Mouse (Mus musculus) cerebellum, adult 18-20 months (tissue): ENCODE measurements around the gene 0610040J01Rik.
A peak's percentile ranks its signal among the peaks of the same experiment; 100 is the strongest.
"Not testable (repeated sequence)": the region's sequence is repeated elsewhere in the genome, so short reads cannot be mapped to it uniquely, and the experiment has no call there.

Experiments used
- DNase-seq, 2 experiments: peaks; one replicate each; pipeline ENCODE4 v3.0.0; 2021

The 0610040J01Rik gene

GRCm38 (mm10) chr5:63831054-63831453 is 18.9 kb downstream of the 0610040J01Rik start:
- DNase-seq: no peak

- no peak for DNase-seq
Observed at GRCm38 (mm10) chr5:63833955-63834354, 21.8 kb downstream of the 0610040J01Rik start.

- no peak for DNase-seq
Observed at GRCm38 (mm10) chr5:63834435-63834834, 22.3 kb downstream of the 0610040J01Rik start.

- no peak for DNase-seq
Observed at GRCm38 (mm10) chr5:63837115-63837514, 25.0 kb downstream of the 0610040J01Rik start.

- no peak for DNase-seq
Observed at GRCm38 (mm10) chr5:63837851-63838250, 25.7 kb downstream of the 0610040J01Rik start.

- DNase-seq: no peak
Observed at GRCm38 (mm10) chr5:63839801-63840416, 27.7 kb downstream of the 0610040J01Rik start.

GRCm38 (mm10) chr5:63847080-63847479 is 34.9 kb downstream of the 0610040J01Rik start:
- DNase-seq: no peak

- no peak for DNase-seq
Observed at GRCm38 (mm10) chr5:63847541-63848226, 35.5 kb downstream of the 0610040J01Rik start.

- DNase-seq: no peak
Observed at GRCm38 (mm10) chr5:63858901-63859300, 46.7 kb downstream of the 0610040J01Rik start.

GRCm38 (mm10) chr5:63867421-63867820 is 55.3 kb downstream of the 0610040J01Rik start:
- DNase-seq: no peak

- DNase-seq: peak; percentile 5 to 10
Observed at GRCm38 (mm10) chr5:63872176-63872932, 60.2 kb downstream of the 0610040J01Rik start.

- no peak for DNase-seq
Observed at GRCm38 (mm10) chr5:63874880-63875279, 62.7 kb downstream of the 0610040J01Rik start.

- no peak for DNase-seq
Observed at GRCm38 (mm10) chr5:63876081-63876480, 63.9 kb downstream of the 0610040J01Rik start.

- no peak for DNase-seq
Observed at GRCm38 (mm10) chr5:63879026-63879425, 66.9 kb downstream of the 0610040J01Rik start.

GRCm38 (mm10) chr5:63886292-63886691 is 74.1 kb downstream of the 0610040J01Rik start:
- no peak for DNase-seq

GRCm38 (mm10) chr5:63886709-63887108 is 74.5 kb downstream of the 0610040J01Rik start:
- no peak for DNase-seq

- DNase-seq: no peak
Observed at GRCm38 (mm10) chr5:63887111-63887510, 74.9 kb downstream of the 0610040J01Rik start.

GRCm38 (mm10) chr5:63891241-63891640 is 79.1 kb downstream of the 0610040J01Rik start:
- no peak for DNase-seq

GRCm38 (mm10) chr5:63891912-63892311 is 79.7 kb downstream of the 0610040J01Rik start:
- DNase-seq: no peak

GRCm38 (mm10) chr5:63897001-63897819 is 85.0 kb downstream of the 0610040J01Rik start:
- DNase-seq: not testable (repeated sequence)

- DNase-seq: no peak
Observed at GRCm38 (mm10) chr5:63897820-63898110, 85.6 kb downstream of the 0610040J01Rik start.

GRCm38 (mm10) chr5:63903329-63903728 is 91.2 kb downstream of the 0610040J01Rik start:
- DNase-seq: no peak
